Mouse (Mus musculus) lung, embryonic 15.5 days (tissue): ENCODE results near the gene Tmem145. TPM values are rescaled to one million over a fixed set of nuclear protein-coding genes. Genes with fewer than 3 reads are reported as not detected.
A peak's percentile ranks its signal among the peaks of the same experiment; 100 is the strongest.

Source experiments
- ATAC-seq: fragments of 200-750 bp; cut with Nextera tagmentation; 2 replicates; pipeline ENCODE4 v1.8.0; 2017; ENCODE audit warnings: moderate number of reproducible peaks, borderline replicate concordance; ENCODE audit not compliant: low FRiP score, low TSS enrichment; ENCODE audit errors: extremely low read depth
- H3K27ac ChIP-seq: fragments of 300-500 bp; sonication (generic); 2 replicates; pipeline ENCODE4 v1.5.1; 2015; ENCODE audit warnings: moderate library complexity, mild to moderate bottlenecking, inconsistent platforms
- H3K27me3 ChIP-seq: fragments of 300-500 bp; sonication (generic); 2 replicates; pipeline ENCODE4 v1.6.1; 2015; ENCODE audit warnings: inconsistent platforms
- H3K36me3 ChIP-seq: fragments of 300-500 bp; sonication (generic); 2 replicates; pipeline ENCODE4 v1.6.1; 2015; ENCODE audit warnings: inconsistent platforms
- H3K4me1 ChIP-seq: fragments of 300-500 bp; sonication (generic); 2 replicates; pipeline ENCODE4 v1.6.1; 2015; ENCODE audit warnings: inconsistent platforms
- H3K4me2 ChIP-seq: fragments of 300-500 bp; sonication (generic); 2 replicates; pipeline ENCODE4 v1.6.1; 2015; ENCODE audit warnings: inconsistent platforms, mild to moderate bottlenecking, moderate library complexity
- H3K4me3 ChIP-seq: fragments of 300-500 bp; sonication (generic); 2 replicates; pipeline ENCODE4 v1.5.1; 2015; ENCODE audit warnings: mild to moderate bottlenecking, inconsistent platforms
- H3K9ac ChIP-seq: fragments of 300-500 bp; sonication (generic); 2 replicates; pipeline ENCODE4 v1.6.1; 2015; ENCODE audit warnings: inconsistent platforms
- H3K9me3 ChIP-seq: fragments of 300-500 bp; sonication (generic); 2 replicates; pipeline ENCODE4 v1.6.1; 2016; ENCODE audit warnings: inconsistent platforms
- WGBS: fragments of 180-500 bp; shearing (Covaris S2); methylation state at CpG from one replicate; pipeline ENCODE4 v1.1.7; 2015; 5-methylcytosine and 5-hydroxymethylcytosine counted together
- polyA plus RNA-seq: library from polyadenylated mRNA; unstranded; fragments of >200 nt; fragmentation: Nextera tagmentation; extraction: Ambion mirVana; gene quantifications from 2 replicates; pipeline ENCODE4 v1.2.1, GENCODE M21; 2015

Tmem145 gene
- polyA plus RNA-seq, 1 experiment from 2014 or later = 0.22 TPM

DNA sequence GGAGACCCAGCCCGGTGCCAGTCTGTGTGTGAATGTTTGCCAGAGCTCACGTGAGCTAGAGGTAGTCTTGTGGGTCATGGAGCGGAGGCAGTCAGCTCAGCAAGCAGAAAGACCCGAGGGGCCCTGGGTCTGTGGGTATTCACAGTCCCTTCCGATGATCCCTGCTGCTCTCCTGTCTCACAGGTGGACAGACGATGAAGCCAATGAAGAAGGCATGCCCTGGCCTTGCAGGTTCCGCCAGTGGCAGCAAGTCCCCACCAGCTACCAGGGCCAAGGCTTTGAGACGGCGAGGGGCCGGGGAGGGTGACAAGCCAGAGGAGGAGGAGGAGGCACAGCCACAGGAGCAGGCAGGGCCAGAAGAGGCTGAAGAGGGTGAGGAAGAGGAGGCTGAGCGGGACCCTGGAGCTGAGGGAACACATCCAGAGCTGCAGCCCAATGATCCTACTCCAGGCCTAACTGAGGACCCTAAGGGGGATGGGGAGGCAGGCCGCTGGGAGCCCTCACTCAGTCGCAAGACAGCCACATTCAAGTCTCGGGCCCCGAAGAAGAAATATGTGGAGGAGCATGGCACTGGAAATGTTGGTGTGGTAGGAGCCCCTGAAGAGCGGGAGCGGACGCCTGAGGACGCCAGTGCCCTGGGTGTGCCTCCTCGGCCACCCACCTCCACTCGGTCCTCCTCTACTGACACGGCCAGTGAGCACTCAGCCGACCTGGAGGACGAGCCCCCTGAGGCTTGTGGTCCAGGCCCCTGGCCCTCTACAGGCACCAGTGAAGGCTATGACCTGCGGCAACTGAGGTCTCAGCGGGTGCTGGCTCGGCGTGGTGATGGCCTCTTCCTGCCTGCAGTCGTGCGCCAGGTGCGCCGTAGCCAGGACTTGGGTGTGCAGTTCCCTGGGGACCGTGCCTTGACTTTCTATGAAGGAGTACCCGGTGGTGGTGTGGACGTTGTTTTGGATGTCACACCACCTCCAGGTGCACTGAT lies 35.0 kb upstream of the Tmem145 start:
- Histone ChIP-seq H3K4me3 (no peak overlapping the region), H3K36me3 (peaks cover 16% of the 10 kb centered on the region; the same call in 1 of the 2 replicates), H3K4me2 (no peak overlapping the region), H3K4me1 (peaks cover 26% of the 10 kb centered on the region), H3K27ac (no peak overlapping the region), H3K9me3 (no peaks in the 10 kb centered on the region), H3K27me3 (no peaks in the 10 kb centered on the region), H3K9ac (no peak overlapping the region)
- ATAC-seq = no peak
- WGBS = 86% methylated on average over 35 of the region's 35 CpGs

DNA sequence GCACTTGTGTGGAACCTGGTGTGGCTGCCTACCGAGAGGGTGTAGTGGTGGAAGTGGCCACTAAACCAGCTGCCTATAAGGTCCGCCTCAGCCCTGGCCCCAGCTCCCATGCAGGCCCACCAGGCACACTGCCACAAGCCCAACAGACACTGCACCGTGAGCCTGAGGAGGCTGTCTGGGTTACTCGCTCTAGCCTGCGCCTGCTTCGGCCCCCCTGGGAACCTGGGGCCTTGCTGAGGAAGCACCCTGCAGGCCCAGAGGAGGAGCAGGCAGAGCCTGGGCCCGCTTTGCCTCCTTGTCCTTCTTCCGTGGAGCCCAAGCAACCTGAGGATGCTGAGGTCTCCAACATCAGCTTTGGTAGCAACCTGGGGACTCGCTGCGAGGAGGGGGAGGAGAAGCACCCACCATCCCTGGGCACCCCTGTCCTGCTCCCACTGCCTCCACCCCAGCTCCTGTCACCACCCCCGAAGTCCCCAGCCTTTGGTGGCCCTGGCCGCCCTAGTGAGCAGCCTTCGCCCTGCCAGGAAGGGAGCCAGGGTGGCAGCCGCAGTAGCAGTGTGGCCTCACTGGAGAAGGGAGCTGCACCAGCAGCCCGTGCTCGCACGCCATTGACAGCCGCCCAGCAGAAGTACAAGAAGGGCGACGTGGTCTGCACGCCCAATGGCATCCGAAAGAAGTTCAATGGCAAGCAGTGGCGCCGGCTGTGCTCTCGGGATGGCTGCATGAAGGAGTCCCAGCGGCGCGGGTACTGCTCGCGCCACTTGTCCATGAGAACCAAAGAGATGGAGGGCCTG lies 34.1 kb upstream of the Tmem145 start:
- Histone ChIP-seq H3K9me3 (no peaks in the 10 kb centered on the region), H3K4me2 (no peak overlapping the region), H3K27ac (no peak overlapping the region), H3K27me3 (no peaks in the 10 kb centered on the region), H3K4me1 (peaks cover 29% of the 10 kb centered on the region), H3K9ac (no peak overlapping the region), H3K36me3 (peaks cover 16% of the 10 kb centered on the region; the same call in 1 of the 2 replicates), H3K4me3 (no peak overlapping the region)
- 83% methylated on average over 30 of the region's 30 CpGs for WGBS
- ATAC-seq = no peak

DNA sequence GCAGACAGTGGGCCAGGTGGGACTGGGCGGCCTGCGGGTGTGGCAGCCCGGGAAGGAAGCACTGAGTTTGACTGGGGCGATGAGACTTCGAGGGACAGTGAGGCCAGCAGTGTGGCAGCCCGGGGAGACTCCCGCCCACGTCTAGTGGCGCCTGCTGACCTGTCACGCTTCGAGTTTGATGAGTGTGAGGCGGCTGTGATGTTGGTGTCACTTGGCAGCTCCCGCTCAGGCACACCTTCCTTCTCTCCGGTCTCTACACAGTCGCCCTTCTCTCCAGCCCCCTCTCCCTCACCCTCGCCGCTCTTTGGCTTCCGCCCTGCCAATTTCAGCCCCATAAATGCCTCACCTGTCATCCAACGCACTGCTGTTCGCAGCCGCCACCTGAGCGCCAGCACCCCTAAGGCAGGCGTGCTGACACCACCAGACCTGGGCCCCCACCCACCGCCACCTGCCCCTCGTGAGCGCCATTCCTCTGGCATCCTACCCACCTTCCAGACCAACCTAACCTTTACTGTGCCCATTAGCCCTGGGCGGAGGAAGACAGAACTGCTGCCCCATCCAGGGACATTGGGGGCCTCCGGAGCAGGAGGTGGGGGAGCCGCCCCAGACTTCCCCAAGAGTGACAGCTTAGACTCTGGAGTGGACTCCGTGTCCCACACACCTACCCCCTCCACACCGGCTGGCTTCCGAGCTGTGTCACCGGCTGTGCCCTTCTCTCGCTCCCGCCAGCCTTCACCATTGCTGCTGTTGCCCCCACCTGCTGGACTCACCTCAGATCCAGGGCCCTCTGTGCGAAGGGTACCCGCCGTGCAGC lies 33.3 kb upstream of the Tmem145 start:
- Histone ChIP-seq H3K9me3 (no peaks in the 10 kb centered on the region), H3K36me3 (peaks cover 16% of the 10 kb centered on the region; the same call in 1 of the 2 replicates), H3K27me3 (no peaks in the 10 kb centered on the region), H3K27ac (no peak overlapping the region), H3K4me3 (no peak overlapping the region), H3K4me2 (no peak overlapping the region), H3K4me1 (peaks cover 34% of the 10 kb centered on the region), H3K9ac (no peak overlapping the region)
- no peak for ATAC-seq
- WGBS = 80% methylated on average over 38 of the region's 38 CpGs

DNA sequence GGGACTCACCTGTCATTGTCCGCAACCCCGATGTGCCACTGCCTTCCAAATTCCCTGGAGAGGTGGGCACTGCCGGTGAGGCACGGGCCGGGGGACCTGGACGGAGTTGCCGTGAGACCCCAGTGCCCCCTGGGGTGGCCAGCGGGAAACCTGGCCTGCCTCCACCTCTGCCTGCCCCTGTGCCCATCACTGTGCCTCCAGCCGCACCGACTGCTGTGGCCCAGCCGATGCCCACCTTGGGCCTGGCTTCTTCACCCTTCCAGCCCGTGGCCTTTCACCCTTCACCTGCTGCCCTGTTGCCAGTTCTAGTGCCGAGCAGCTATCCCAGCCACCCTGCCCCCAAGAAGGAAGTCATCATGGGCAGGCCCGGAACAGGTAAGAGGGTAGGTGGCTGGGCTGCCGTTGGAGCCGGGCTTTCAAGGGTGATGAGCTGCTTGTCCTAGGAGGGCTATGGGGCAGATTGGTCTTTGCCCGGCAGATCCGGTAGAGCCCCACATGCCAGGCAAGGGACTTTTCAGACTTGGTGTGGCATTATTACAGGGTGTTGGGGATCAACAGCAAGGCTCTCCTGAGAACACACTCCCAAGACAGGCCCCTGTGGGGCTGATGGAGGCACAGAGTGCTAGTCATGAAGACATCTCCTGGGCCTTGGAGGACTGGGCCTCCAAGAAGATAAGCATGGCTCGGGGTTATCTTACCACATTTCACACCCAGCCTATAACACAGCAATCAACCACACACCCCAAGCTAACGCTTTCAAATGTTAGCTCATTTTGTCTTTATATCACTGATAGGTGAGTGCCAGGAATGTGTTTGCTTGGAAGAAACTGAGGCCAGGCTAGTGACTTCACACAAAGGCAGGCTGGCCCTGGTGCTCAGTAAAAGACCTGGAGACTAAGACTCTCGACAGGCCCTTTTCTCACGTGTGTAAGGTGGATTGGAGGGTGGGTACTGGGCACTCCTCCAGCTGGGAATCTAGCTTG lies 32.4 kb upstream of the Tmem145 start:
- ATAC-seq = no peak
- Histone ChIP-seq H3K27me3 (no peaks in the 10 kb centered on the region), H3K4me3 (no peak overlapping the region), H3K4me2 (no peak overlapping the region), H3K36me3 (peaks cover 16% of the 10 kb centered on the region; the same call in 1 of the 2 replicates), H3K27ac (no peak overlapping the region), H3K4me1 (peaks cover 38% of the 10 kb centered on the region), H3K9me3 (no peaks in the 10 kb centered on the region), H3K9ac (no peak overlapping the region)
- 86% methylated on average over 22 of the region's 22 CpGs for WGBS

DNA sequence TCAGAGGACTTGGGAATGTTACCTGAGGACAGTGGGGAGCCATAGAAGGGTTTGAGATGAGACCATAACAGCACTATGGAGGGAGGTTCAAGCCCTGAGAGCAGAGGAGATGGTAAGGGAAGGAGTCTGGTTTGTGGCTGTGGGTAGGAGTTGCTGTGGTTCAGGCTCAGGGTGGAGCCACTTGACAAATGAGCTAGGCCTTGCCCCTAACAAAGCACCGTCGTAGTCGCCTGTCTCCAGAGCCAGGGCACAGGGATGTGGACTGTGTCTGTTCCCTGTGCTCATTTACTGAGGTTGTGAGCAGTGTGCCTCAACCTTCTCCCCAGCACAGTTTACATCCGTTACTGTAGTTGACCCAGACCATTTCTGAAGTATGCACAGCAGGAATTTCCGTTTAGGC lies 31.3 kb upstream of the Tmem145 start:
- H3K36me3 ChIP-seq = peaks cover 16% of the 10 kb centered on the region; the same call in 1 of the 2 replicates
- no peak overlapping the region for H3K4me3 ChIP-seq
- WGBS = 38% methylated on average over 5 of the region's 5 CpGs
- H3K9me3 ChIP-seq = no peaks in the 10 kb centered on the region
- no peaks in the 10 kb centered on the region for H3K27me3 ChIP-seq
- H3K4me2 ChIP-seq = no peak overlapping the region
- H3K9ac ChIP-seq = no peak overlapping the region
- no peak for ATAC-seq
- H3K4me1 ChIP-seq = peaks cover 32% of the 10 kb centered on the region
- H3K27ac ChIP-seq = no peak overlapping the region

DNA sequence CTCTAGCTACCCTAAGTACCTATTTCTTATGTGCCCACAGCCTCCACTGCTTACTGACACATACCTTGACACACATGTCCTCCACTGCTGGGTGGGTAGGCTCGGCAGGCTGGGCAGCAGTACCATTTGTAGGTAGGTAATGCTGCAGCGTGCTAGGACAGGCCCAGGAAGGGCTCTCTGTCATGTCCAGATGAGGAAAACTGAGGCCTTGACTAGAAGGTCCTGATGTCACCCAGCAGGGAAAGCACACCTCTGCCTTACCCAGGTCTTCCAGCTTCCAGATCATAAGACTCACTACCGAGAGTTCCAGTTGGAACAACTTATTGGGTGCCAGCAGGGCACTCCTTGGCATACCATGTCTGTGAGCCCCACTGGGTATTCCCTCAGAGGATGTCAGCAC lies 30.9 kb upstream of the Tmem145 start:
- Histone ChIP-seq H3K9ac (no peak overlapping the region), H3K4me3 (no peak overlapping the region), H3K4me2 (no peak overlapping the region), H3K9me3 (no peaks in the 10 kb centered on the region), H3K4me1 (peaks cover 32% of the 10 kb centered on the region), H3K36me3 (peaks cover 16% of the 10 kb centered on the region; the same call in 1 of the 2 replicates), H3K27me3 (no peaks in the 10 kb centered on the region), H3K27ac (no peak overlapping the region)
- no peak for ATAC-seq
- 85% methylated on average over 3 of the region's 3 CpGs for WGBS

DNA sequence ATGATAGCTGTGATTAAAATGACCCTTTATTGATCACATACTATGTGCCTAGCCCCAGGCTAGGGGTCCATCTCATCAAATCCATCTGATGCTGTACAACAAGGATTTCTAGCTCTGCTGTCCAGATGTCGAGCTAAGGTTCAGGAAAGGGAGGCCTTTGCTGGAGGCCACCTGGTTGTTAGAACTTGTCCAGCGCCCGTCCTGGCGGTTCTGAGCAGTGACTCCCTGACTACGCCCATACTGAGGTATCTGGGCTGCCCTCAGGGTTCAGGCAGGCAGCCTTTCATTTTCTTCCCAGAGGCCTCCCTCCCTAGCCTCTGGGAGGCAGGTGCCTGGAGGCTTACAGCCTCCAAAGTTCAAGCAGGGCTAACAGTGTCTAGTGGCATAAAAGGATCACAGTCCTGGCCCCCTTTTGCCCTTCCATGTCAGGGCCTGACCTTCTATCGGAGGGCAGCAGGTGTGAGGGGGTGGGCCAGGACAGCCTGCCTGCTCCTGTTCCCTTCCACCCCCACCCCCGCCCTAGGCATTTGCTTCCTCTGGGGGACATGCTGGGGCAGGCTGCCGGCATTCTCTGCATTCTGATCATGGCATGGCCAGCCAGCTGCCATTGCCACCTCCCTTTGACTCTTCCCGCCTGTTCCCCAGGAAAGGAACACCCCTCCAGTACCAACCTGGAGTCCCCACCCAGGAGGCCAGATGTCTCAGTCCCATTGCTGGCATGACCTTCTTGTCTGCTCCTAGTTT lies 30.2 kb upstream of the Tmem145 start:
- no peak overlapping the region for H3K9ac ChIP-seq
- H3K4me1 ChIP-seq = peaks cover 37% of the 10 kb centered on the region
- H3K9me3 ChIP-seq = no peaks in the 10 kb centered on the region
- H3K27me3 ChIP-seq = no peaks in the 10 kb centered on the region
- H3K4me2 ChIP-seq = no peak overlapping the region
- 48% methylated on average over 9 of the region's 9 CpGs for WGBS
- no peak overlapping the region for H3K4me3 ChIP-seq
- no peak for ATAC-seq
- 0 out of 2 replicates have a peak overlapping the region, but pooled peaks have one; percentile 2 for H3K27ac ChIP-seq
- peaks cover 16% of the 10 kb centered on the region; the same call in 1 of the 2 replicates for H3K36me3 ChIP-seq

DNA sequence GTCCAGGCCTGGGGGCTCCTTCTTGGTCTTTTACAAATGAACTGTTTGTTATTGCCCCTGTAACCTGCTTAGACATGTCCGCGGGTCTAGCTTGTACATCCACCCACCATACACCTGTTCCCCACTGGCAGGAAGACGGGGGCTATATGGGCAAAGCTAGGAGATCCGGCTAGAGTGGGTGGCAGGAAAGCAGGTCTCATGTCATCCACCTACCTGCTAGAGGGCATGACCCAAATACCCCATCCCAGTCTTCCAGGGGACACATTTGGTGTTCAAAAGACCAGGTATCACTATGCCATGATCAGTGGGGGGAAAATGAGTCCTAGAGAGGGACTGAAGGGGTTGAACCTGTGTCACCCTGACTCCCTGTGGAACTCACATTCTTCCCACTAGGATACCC lies 28.5 kb upstream of the Tmem145 start:
- H3K4me3 ChIP-seq = peak overlapping the region; percentile 84; the same call in 1 of the 2 replicates
- no peaks in the 10 kb centered on the region for H3K9me3 ChIP-seq
- 0 out of 2 replicates have a peak, but pooled peaks cover 3% of the 10 kb centered on the region for H3K36me3 ChIP-seq
- H3K27me3 ChIP-seq = no peaks in the 10 kb centered on the region
- WGBS = 80% methylated on average over 4 of the region's 4 CpGs
- peak overlapping the region; percentile 100 for H3K27ac ChIP-seq
- peaks cover 47% of the 10 kb centered on the region for H3K4me1 ChIP-seq
- peak overlapping the region; percentile 89 for H3K4me2 ChIP-seq
- no peak for ATAC-seq
- H3K9ac ChIP-seq = peak overlapping the region; percentile 76; the same call in 1 of the 2 replicates

DNA sequence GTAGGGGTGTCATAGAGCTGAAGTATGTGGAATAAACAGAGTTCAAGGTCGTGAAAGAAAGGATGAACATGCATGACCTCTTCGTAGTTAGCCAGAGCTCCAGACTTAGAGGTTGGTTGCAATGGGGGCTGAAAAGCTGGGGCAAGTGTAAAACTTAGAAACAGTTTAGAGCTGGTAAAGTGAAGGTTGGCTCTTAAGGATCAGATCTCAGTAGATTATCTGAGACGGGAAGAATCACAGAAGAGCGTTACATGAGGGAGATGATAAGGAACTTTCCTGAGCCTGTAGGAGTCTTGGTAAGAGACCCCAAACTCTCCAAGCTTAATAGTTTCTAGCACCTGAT lies 27.9 kb upstream of the Tmem145 start:
- Histone ChIP-seq H3K4me3 (peak overlapping the region; percentile 84), H3K9ac (peak overlapping the region; percentile 76), H3K4me1 (peaks cover 49% of the 10 kb centered on the region), H3K27me3 (no peaks in the 10 kb centered on the region), H3K9me3 (no peaks in the 10 kb centered on the region), H3K36me3 (no peaks in the 10 kb centered on the region), H3K4me2 (peak overlapping the region; percentile 89), H3K27ac (peak overlapping the region; percentile 100)
- no peak for ATAC-seq
- 5% methylated on average over 4 of the region's 4 CpGs for WGBS
